Mouse (Mus musculus) myocyte (in vitro differentiated cells): ENCODE measurements at regions not wholly inside any gene's neighbourhood (a gene's known extent, or its start where the extent isn't known, plus 50 kb on each side); places are given as distances from the start of the nearest gene placed in this dataset.

Source experiments
- E2F4 ChIP-seq: IDR thresholded peaks from one replicate; pipeline ENCODE4 v1.6.1; 2011; ENCODE audit warnings: mild to moderate bottlenecking, control low read depth, moderate library complexity; ENCODE audit not compliant: insufficient read depth
- MAX ChIP-seq: IDR thresholded peaks from one replicate; pipeline ENCODE4 v1.6.1; 2011; ENCODE audit warnings: low read depth, mild to moderate bottlenecking, control low read depth
- MYOD1 ChIP-seq, 3 experiments: IDR thresholded peaks; one replicate each; pipeline ENCODE4 v1.6.1; 2011; ENCODE audit warnings: control low read depth in 2 of 3, low read depth in 2 of 3, mild to moderate bottlenecking in 2 of 3, moderate library complexity in 1 of 3; ENCODE audit not compliant: insufficient read length in 2 of 3, control insufficient read depth in 1 of 3
- MYOG ChIP-seq, 3 experiments: IDR thresholded peaks; one replicate each; pipeline ENCODE4 v1.6.1; 2011; ENCODE audit warnings: control low read depth in 2 of 3, low read depth in 2 of 3, mild to moderate bottlenecking in 2 of 3; ENCODE audit not compliant: insufficient read length in 2 of 3, control insufficient read depth in 1 of 3, insufficient read depth in 1 of 3
- POLR2A ChIP-seq: IDR thresholded peaks from one replicate; pipeline ENCODE4 v1.6.1; 2011; ENCODE audit warnings: low read depth, mild to moderate bottlenecking, control low read depth, moderate library complexity; ENCODE audit not compliant: insufficient read length
- POLR2AphosphoS2 ChIP-seq: IDR thresholded peaks from one replicate; pipeline ENCODE4 v1.6.1; 2011; ENCODE audit warnings: low read depth, control low read depth; ENCODE audit not compliant: insufficient read length
- REST ChIP-seq: IDR thresholded peaks from one replicate; pipeline ENCODE4 v1.6.1; 2011; ENCODE audit warnings: mild to moderate bottlenecking, control low read depth, moderate library complexity; ENCODE audit not compliant: insufficient read depth, insufficient read length
- SRF ChIP-seq: IDR thresholded peaks from one replicate; pipeline ENCODE4 v1.6.1; 2011; ENCODE audit warnings: low read depth; ENCODE audit not compliant: control insufficient read depth, insufficient read length
- TCF12 ChIP-seq: IDR thresholded peaks from one replicate; pipeline ENCODE4 v1.6.1; 2011; ENCODE audit warnings: mild to moderate bottlenecking, control low read depth; ENCODE audit not compliant: poor library complexity, insufficient read depth, severe bottlenecking
- TCF3 ChIP-seq: IDR thresholded peaks from one replicate; pipeline ENCODE4 v1.6.1; 2011; ENCODE audit warnings: low read depth, control low read depth; ENCODE audit not compliant: insufficient read length
- USF1 ChIP-seq: IDR thresholded peaks from one replicate; pipeline ENCODE4 v1.6.1; 2011; ENCODE audit warnings: low read depth, mild to moderate bottlenecking, control low read depth, moderate library complexity

GRCm38 (mm10) chr9:101640598-101640997, 221.0 kb upstream of the 9630041A04Rik start:
- TF ChIP-seq POLR2AphosphoS2 = no peak
- no peak for TF ChIP-seq POLR2A
- no peak for TF ChIP-seq SRF
- no peak for TF ChIP-seq TCF12
- no peak for TF ChIP-seq MYOD1 (IDR thresholded peaks at IDR 0.05; ENCODE audit: control insufficient read depth in 1 of 3, insufficient read length in 2 of 3, low read depth in 2 of 3)
- no peak for TF ChIP-seq REST
- no peak for TF ChIP-seq USF1
- no peak for TF ChIP-seq MAX
- no peak for TF ChIP-seq E2F4
- TF ChIP-seq MYOG (IDR thresholded peaks at IDR 0.05; ENCODE audit: control insufficient read depth in 1 of 3, insufficient read depth in 1 of 3, insufficient read length in 2 of 3, low read depth in 2 of 3) = no peak
- no peak for TF ChIP-seq TCF3
